Mouse (Mus musculus): ENCODE measurements at regions not wholly inside any gene's neighbourhood (a gene's known extent, or its start where the extent isn't known, plus 50 kb on each side); places are given as distances from the start of the nearest gene placed in this dataset.

GRCm38 (mm10) chr19:54206819-54207218 is 162.9 kb downstream of the Adra2a start:
- WGBS, result 59% methylated on average over 6 of the region's 6 CpGs
- no peak overlapping the region for H3K4me2 ChIP-seq (replicated peaks; ENCODE audit: low read depth, low read length)
- ATAC-seq (ENCODE audit: low FRiP score, low TSS enrichment), result no peak

GRCm38 (mm10) chr19:54212169-54212568 is 168.2 kb downstream of the Adra2a start:
- WGBS, result 82% methylated on average over 7 of the region's 7 CpGs
- no peaks in the 10 kb centered on the region for H3K4me1 ChIP-seq (ENCODE audit: insufficient read depth, low read length)
- ATAC-seq (ENCODE audit: low FRiP score, low TSS enrichment), result no peak
- H3K9ac ChIP-seq (replicated peaks; ENCODE audit: low read length), result no peak overlapping the region
- H3K4me3 ChIP-seq (ENCODE audit: low read length), result no peak overlapping the region
- H3K27me3 ChIP-seq (ENCODE audit: insufficient read depth, low read length), result no peaks in the 10 kb centered on the region
- no peaks in the 10 kb centered on the region for H3K36me3 ChIP-seq (ENCODE audit: insufficient read depth, low read length)
- no peak overlapping the region for H3K27ac ChIP-seq (ENCODE audit: low read length)
- no peaks in the 10 kb centered on the region for H3K9me3 ChIP-seq (ENCODE audit: low read length)
- no peak overlapping the region for H3K4me2 ChIP-seq (replicated peaks; ENCODE audit: low read depth, low read length)

More at GRCm38 (mm10) chr19:54206819-54207218, 162.9 kb downstream of the Adra2a start:
- H3K4me1 ChIP-seq (ENCODE audit: insufficient read depth, low read length), result no peaks in the 10 kb centered on the region
- H3K36me3 ChIP-seq (ENCODE audit: insufficient read depth, low read length), result no peaks in the 10 kb centered on the region
- no peaks in the 10 kb centered on the region for H3K27me3 ChIP-seq (ENCODE audit: insufficient read depth, low read length)
- H3K4me3 ChIP-seq (ENCODE audit: low read length), result no peak overlapping the region
- H3K9ac ChIP-seq (replicated peaks; ENCODE audit: low read length), result no peak overlapping the region
- H3K27ac ChIP-seq (ENCODE audit: low read length), result no peak overlapping the region
- no peaks in the 10 kb centered on the region for H3K9me3 ChIP-seq (ENCODE audit: low read length)

GRCm38 (mm10) chr19:54244176-54244575 is 200.2 kb downstream of the Adra2a start:
- H3K27me3 ChIP-seq (ENCODE audit: insufficient read depth, low read length), result no peaks in the 10 kb centered on the region
- 32% methylated on average over 6 of the region's 6 CpGs for WGBS
- H3K4me3 ChIP-seq (ENCODE audit: low read length), result no peak overlapping the region
- no peaks in the 10 kb centered on the region for H3K36me3 ChIP-seq (ENCODE audit: insufficient read depth, low read length)
- ATAC-seq (ENCODE audit: low FRiP score, low TSS enrichment), result no peak
- H3K9me3 ChIP-seq (ENCODE audit: low read length), result no peaks in the 10 kb centered on the region
- H3K27ac ChIP-seq (ENCODE audit: low read length), result no peak overlapping the region
- no peak overlapping the region for H3K9ac ChIP-seq (replicated peaks; ENCODE audit: low read length)
- no peak overlapping the region for H3K4me2 ChIP-seq (replicated peaks; ENCODE audit: low read depth, low read length)
- 0 out of 2 replicates have a peak, but pooled peaks cover 7% of the 10 kb centered on the region for H3K4me1 ChIP-seq (ENCODE audit: insufficient read depth, low read length)

- Histone ChIP-seq H3K4me3 (ENCODE audit: low read length) (no peak overlapping the region), H3K27ac (ENCODE audit: low read length) (no peak overlapping the region), H3K36me3 (ENCODE audit: insufficient read depth, low read length) (no peaks in the 10 kb centered on the region), H3K4me2 (replicated peaks; ENCODE audit: low read depth, low read length) (no peak overlapping the region), H3K9ac (replicated peaks; ENCODE audit: low read length) (no peak overlapping the region), H3K27me3 (ENCODE audit: insufficient read depth, low read length) (no peaks in the 10 kb centered on the region), H3K4me1 (ENCODE audit: insufficient read depth, low read length) (0 out of 2 replicates have a peak, but pooled peaks cover 7% of the 10 kb centered on the region), H3K9me3 (ENCODE audit: low read length) (no peaks in the 10 kb centered on the region)
- WGBS, result 23% methylated on average over 6 of the region's 6 CpGs
- no peak for ATAC-seq (ENCODE audit: low FRiP score, low TSS enrichment)
Measured at GRCm38 (mm10) chr19:54248256-54248936, 204.4 kb downstream of the Adra2a start.

GRCm38 (mm10) chr19:54252145-54252664 is 208.3 kb downstream of the Adra2a start:
- no peaks in the 10 kb centered on the region for H3K36me3 ChIP-seq (ENCODE audit: insufficient read depth, low read length)
- 0 out of 2 replicates have a peak, but pooled peaks cover 7% of the 10 kb centered on the region for H3K4me1 ChIP-seq (ENCODE audit: insufficient read depth, low read length)
- H3K27ac ChIP-seq (ENCODE audit: low read length), result no peak overlapping the region
- no peak for ATAC-seq (ENCODE audit: low FRiP score, low TSS enrichment)
- no peak overlapping the region for H3K9ac ChIP-seq (replicated peaks; ENCODE audit: low read length)
- H3K27me3 ChIP-seq (ENCODE audit: insufficient read depth, low read length), result no peaks in the 10 kb centered on the region
- 89% methylated on average over 7 of the region's 7 CpGs for WGBS
- no peak overlapping the region for H3K4me3 ChIP-seq (ENCODE audit: low read length)
- H3K4me2 ChIP-seq (replicated peaks; ENCODE audit: low read depth, low read length), result no peak overlapping the region
- H3K9me3 ChIP-seq (ENCODE audit: low read length), result no peaks in the 10 kb centered on the region

- Histone ChIP-seq H3K9ac (replicated peaks; ENCODE audit: low read length) (no peak overlapping the region), H3K4me1 (ENCODE audit: insufficient read depth, low read length) (no peaks in the 10 kb centered on the region), H3K4me2 (replicated peaks; ENCODE audit: low read depth, low read length) (no peak overlapping the region), H3K27me3 (ENCODE audit: insufficient read depth, low read length) (no peaks in the 10 kb centered on the region), H3K27ac (ENCODE audit: low read length) (no peak overlapping the region), H3K4me3 (ENCODE audit: low read length) (no peak overlapping the region), H3K9me3 (ENCODE audit: low read length) (no peaks in the 10 kb centered on the region), H3K36me3 (ENCODE audit: insufficient read depth, low read length) (no peaks in the 10 kb centered on the region)
- no peak for ATAC-seq (ENCODE audit: low FRiP score, low TSS enrichment)
- 89% methylated on average over 3 of the region's 3 CpGs for WGBS
Measured at GRCm38 (mm10) chr19:54257889-54258288, 213.9 kb downstream of the Adra2a start.

- no peak overlapping the region for H3K4me3 ChIP-seq (ENCODE audit: low read length)
Measured at GRCm38 (mm10) chr19:54259175-54259574, 215.2 kb downstream of the Adra2a start.

GRCm38 (mm10) chr19:54277368-54277767 is 233.4 kb downstream of the Adra2a start:
- no peaks in the 10 kb centered on the region for H3K4me1 ChIP-seq (ENCODE audit: insufficient read depth, low read length)

More at GRCm38 (mm10) chr19:54259175-54259574, 215.2 kb downstream of the Adra2a start:
- no peaks in the 10 kb centered on the region for H3K9me3 ChIP-seq (ENCODE audit: low read length)
- H3K4me1 ChIP-seq (ENCODE audit: insufficient read depth, low read length), result no peaks in the 10 kb centered on the region
- no peaks in the 10 kb centered on the region for H3K27me3 ChIP-seq (ENCODE audit: insufficient read depth, low read length)
- H3K4me2 ChIP-seq (replicated peaks; ENCODE audit: low read depth, low read length), result no peak overlapping the region
- H3K27ac ChIP-seq (ENCODE audit: low read length), result no peak overlapping the region
- H3K36me3 ChIP-seq (ENCODE audit: insufficient read depth, low read length), result no peaks in the 10 kb centered on the region
- H3K9ac ChIP-seq (replicated peaks; ENCODE audit: low read length), result no peak overlapping the region
- 12% methylated on average over 7 of the region's 7 CpGs for WGBS
- no peak for ATAC-seq (ENCODE audit: low FRiP score, low TSS enrichment)

GRCm38 (mm10) chr19:54285481-54285880 is 241.5 kb downstream of the Adra2a start:
- Histone ChIP-seq H3K27me3 (ENCODE audit: insufficient read depth, low read length) (no peaks in the 10 kb centered on the region), H3K9me3 (ENCODE audit: low read length) (no peaks in the 10 kb centered on the region)

More at GRCm38 (mm10) chr19:54277368-54277767, 233.4 kb downstream of the Adra2a start:
- H3K27ac ChIP-seq (ENCODE audit: low read length), result no peak overlapping the region
- H3K27me3 ChIP-seq (ENCODE audit: insufficient read depth, low read length), result no peaks in the 10 kb centered on the region
- H3K4me2 ChIP-seq (replicated peaks; ENCODE audit: low read depth, low read length), result no peak overlapping the region
- no peak for ATAC-seq (ENCODE audit: low FRiP score, low TSS enrichment)
- WGBS, result 77% methylated on average over 10 of the region's 10 CpGs
- no peak overlapping the region for H3K9ac ChIP-seq (replicated peaks; ENCODE audit: low read length)
- no peaks in the 10 kb centered on the region for H3K36me3 ChIP-seq (ENCODE audit: insufficient read depth, low read length)
- H3K9me3 ChIP-seq (ENCODE audit: low read length), result no peaks in the 10 kb centered on the region
- no peak overlapping the region for H3K4me3 ChIP-seq (ENCODE audit: low read length)

GRCm38 (mm10) chr19:54297663-54298388 is 253.9 kb downstream of the Adra2a start:
- ATAC-seq (ENCODE audit: low FRiP score, low TSS enrichment), result peak; percentile 67; the same call in 1 of the 2 replicates

More at GRCm38 (mm10) chr19:54285481-54285880, 241.5 kb downstream of the Adra2a start:
- no peak for ATAC-seq (ENCODE audit: low FRiP score, low TSS enrichment)
- H3K36me3 ChIP-seq (ENCODE audit: insufficient read depth, low read length), result no peaks in the 10 kb centered on the region
- no peaks in the 10 kb centered on the region for H3K4me1 ChIP-seq (ENCODE audit: insufficient read depth, low read length)
- no peak overlapping the region for H3K4me2 ChIP-seq (replicated peaks; ENCODE audit: low read depth, low read length)
- no peak overlapping the region for H3K4me3 ChIP-seq (ENCODE audit: low read length)
- no peak overlapping the region for H3K9ac ChIP-seq (replicated peaks; ENCODE audit: low read length)
- H3K27ac ChIP-seq (ENCODE audit: low read length), result no peak overlapping the region

More at GRCm38 (mm10) chr19:54297663-54298388, 253.9 kb downstream of the Adra2a start:
- Histone ChIP-seq H3K9ac (replicated peaks; ENCODE audit: low read length) (no peak overlapping the region), H3K4me1 (ENCODE audit: insufficient read depth, low read length) (peaks cover 6% of the 10 kb centered on the region; the same call in 1 of the 2 replicates), H3K4me3 (ENCODE audit: low read length) (no peak overlapping the region), H3K9me3 (ENCODE audit: low read length) (peaks cover 3% of the 10 kb centered on the region; the same call in 1 of the 2 replicates), H3K4me2 (replicated peaks; ENCODE audit: low read depth, low read length) (no peak overlapping the region), H3K36me3 (ENCODE audit: insufficient read depth, low read length) (no peaks in the 10 kb centered on the region), H3K27me3 (ENCODE audit: insufficient read depth, low read length) (no peaks in the 10 kb centered on the region), H3K27ac (ENCODE audit: low read length) (no peak overlapping the region)
- 22% methylated on average over 10 of the region's 10 CpGs for WGBS
